9 mouse cellular contexts compared by ENCODE assay signal in the genomic region with DNA sequence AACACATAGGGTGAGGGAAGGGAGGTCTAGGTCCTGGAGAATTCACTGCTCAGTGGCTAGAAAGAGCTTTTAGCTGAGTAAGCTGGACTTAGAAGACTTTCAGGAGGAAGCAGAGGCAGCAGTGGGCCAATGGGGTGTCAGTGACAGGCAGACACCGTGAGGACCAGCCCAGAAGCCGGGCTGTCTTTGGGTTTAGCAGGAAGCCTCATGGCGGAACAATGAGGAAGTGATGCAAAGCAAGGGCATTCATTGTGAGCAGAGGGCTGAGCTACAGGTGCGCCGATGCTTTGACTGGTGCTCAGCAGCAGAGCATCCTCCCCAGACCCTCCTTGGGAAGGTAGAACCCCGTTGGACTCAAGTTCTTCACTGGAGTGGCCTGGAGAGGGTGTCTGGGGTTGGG. TPM values are rescaled to one million over a fixed set of nuclear protein-coding genes. Genes with fewer than 3 reads are reported as not detected.
A peak's percentile ranks its signal among the peaks of the same experiment; 100 is the strongest.
DNase-seq lines count a peak whose midpoint lies in the region; ATAC-seq and TF ChIP-seq lines count a peak whose summit lies in the region.
"Had no signal": no experiment of that assay in that cellular context is flagged by ENCODE, and none has a peak within 500 bp of the region (broad histone marks: within the 10 kb centered on the region; RNA-seq: fewer than 3 reads in every experiment).

No protein-coding gene starts in this region.

- no peak for ATAC-seq in embryonic facial prominence, embryonic 13.5 days (ENCODE audit: insufficient number of reproducible peaks, insufficient read depth, low FRiP score, low TSS enrichment, low read depth)
- ATAC-seq in midbrain, postnatal 0 days (ENCODE audit: low FRiP score) = no peak
- no peak for ATAC-seq in midbrain, embryonic 14.5 days (ENCODE audit: low FRiP score, low TSS enrichment)
- ATAC-seq in liver, embryonic 15.5 days (ENCODE audit: insufficient read depth) = no peak

- H3K4me2 ChIP-seq in embryonic facial prominence, embryonic 13.5 days = no peak overlapping the region
- H3K4me2 ChIP-seq in midbrain, postnatal 0 days (ENCODE audit: low read depth, low read length, poor library complexity, severe bottlenecking) = no peak overlapping the region
- no peak overlapping the region for H3K4me2 ChIP-seq in midbrain, embryonic 14.5 days (ENCODE audit: low read length)
- H3K4me2 ChIP-seq in liver, embryonic 15.5 days = peak overlapping the region; percentile 80

- 0 out of 2 replicates have a peak overlapping the region, but pooled peaks have one; percentile 2 for H3K27ac ChIP-seq in embryonic facial prominence, embryonic 13.5 days
- H3K27ac ChIP-seq in embryonic facial prominence, embryonic 10.5 days (replicated peaks) = no peak overlapping the region
- H3K27ac ChIP-seq in midbrain, postnatal 0 days (ENCODE audit: low read depth, low read length) = no peak overlapping the region
- no peak overlapping the region for H3K27ac ChIP-seq in midbrain, embryonic 14.5 days (replicated peaks; ENCODE audit: low read depth, low read length)
- peak overlapping the region; percentile 48 for H3K27ac ChIP-seq in liver, embryonic 15.5 days (replicated peaks)

- 73% methylated on average over 6 of the region's 6 CpGs for WGBS in embryonic facial prominence, embryonic 13.5 days
- WGBS in embryonic facial prominence, embryonic 10.5 days = 75% methylated on average over 6 of the region's 6 CpGs
- 70% methylated on average over 6 of the region's 6 CpGs for WGBS in midbrain, postnatal 0 days
- 68% methylated on average over 6 of the region's 6 CpGs for WGBS in midbrain, embryonic 14.5 days
- WGBS in liver, embryonic 15.5 days (ENCODE audit: insufficient replicate concordance) = 51% methylated on average over 6 of the region's 6 CpGs

- no peak overlapping the region for H3K4me3 ChIP-seq in embryonic facial prominence, embryonic 13.5 days
- H3K4me3 ChIP-seq in embryonic facial prominence, embryonic 10.5 days = no peak overlapping the region
- H3K4me3 ChIP-seq in midbrain, postnatal 0 days (ENCODE audit: low read depth, low read length) = no peak overlapping the region
- H3K4me3 ChIP-seq in midbrain, embryonic 14.5 days (replicated peaks; ENCODE audit: low read depth, low read length) = no peak overlapping the region
- H3K4me3 ChIP-seq in liver, embryonic 15.5 days (replicated peaks) = 0 out of 2 replicates have a peak overlapping the region, but pooled peaks have one; percentile 5

- H3K9me3 ChIP-seq in embryonic facial prominence, embryonic 13.5 days = no peaks in the 10 kb centered on the region
- H3K9me3 ChIP-seq in embryonic facial prominence, embryonic 10.5 days = no peaks in the 10 kb centered on the region
- H3K9me3 ChIP-seq in midbrain, postnatal 0 days (ENCODE audit: low read length) = no peaks in the 10 kb centered on the region
- H3K9me3 ChIP-seq in midbrain, embryonic 14.5 days (ENCODE audit: control insufficient read depth, low read length) = no peaks in the 10 kb centered on the region
- H3K9me3 ChIP-seq in liver, embryonic 15.5 days (replicated peaks) = no peaks in the 10 kb centered on the region

- H3K36me3 ChIP-seq in embryonic facial prominence, embryonic 13.5 days = peaks cover 37% of the 10 kb centered on the region
- H3K36me3 ChIP-seq in embryonic facial prominence, embryonic 10.5 days (replicated peaks) = peaks cover 52% of the 10 kb centered on the region
- peaks cover 18% of the 10 kb centered on the region; the same call in 1 of the 2 replicates for H3K36me3 ChIP-seq in midbrain, postnatal 0 days (ENCODE audit: insufficient read depth, low read length)
- H3K36me3 ChIP-seq in midbrain, embryonic 14.5 days (ENCODE audit: control insufficient read depth, insufficient read depth, low read length) = peaks cover 22% of the 10 kb centered on the region
- peaks cover 55% of the 10 kb centered on the region for H3K36me3 ChIP-seq in liver, embryonic 15.5 days (replicated peaks)

- H3K4me1 ChIP-seq in embryonic facial prominence, embryonic 13.5 days = peaks cover 37% of the 10 kb centered on the region
- H3K4me1 ChIP-seq in embryonic facial prominence, embryonic 10.5 days = peaks cover 42% of the 10 kb centered on the region
- H3K4me1 ChIP-seq in midbrain, postnatal 0 days (ENCODE audit: insufficient read depth, low read length) = peaks cover 8% of the 10 kb centered on the region; the same call in 1 of the 2 replicates
- peaks cover 17% of the 10 kb centered on the region for H3K4me1 ChIP-seq in midbrain, embryonic 14.5 days (ENCODE audit: control insufficient read depth, insufficient read depth, low read length)
- peaks cover 57% of the 10 kb centered on the region for H3K4me1 ChIP-seq in liver, embryonic 15.5 days (replicated peaks)

- no peaks in the 10 kb centered on the region for H3K27me3 ChIP-seq in embryonic facial prominence, embryonic 13.5 days
- H3K27me3 ChIP-seq in embryonic facial prominence, embryonic 10.5 days (replicated peaks; ENCODE audit: low read depth, poor library complexity, severe bottlenecking) = no peaks in the 10 kb centered on the region
- H3K27me3 ChIP-seq in midbrain, postnatal 0 days (ENCODE audit: insufficient read depth, low read length) = no peaks in the 10 kb centered on the region
- H3K27me3 ChIP-seq in midbrain, embryonic 14.5 days (ENCODE audit: control insufficient read depth, insufficient read depth, low read length) = no peaks in the 10 kb centered on the region
- H3K27me3 ChIP-seq in liver, embryonic 15.5 days = no peaks in the 10 kb centered on the region

- H3K9ac ChIP-seq in embryonic facial prominence, embryonic 13.5 days = no peak overlapping the region
- H3K9ac ChIP-seq in midbrain, postnatal 0 days (replicated peaks; ENCODE audit: low read length, poor library complexity, severe bottlenecking) = 0 out of 2 replicates have a peak overlapping the region, but pooled peaks have one; percentile 33
- no peak overlapping the region for H3K9ac ChIP-seq in midbrain, embryonic 14.5 days (replicated peaks; ENCODE audit: low read length)
- no peak overlapping the region for H3K9ac ChIP-seq in liver, embryonic 15.5 days

- no peak for DNase-seq in embryonic facial prominence, embryonic 10.5 days (ENCODE audit: low spot score)
- no peak for DNase-seq in midbrain, postnatal 0 days (ENCODE audit: low spot score)
- no peak for DNase-seq in midbrain, embryonic 14.5 days
- DNase-seq in thymus, postnatal 14 days = peak; percentile 38
- DNase-seq in kidney, postnatal 25 days = no peak
- no peak for DNase-seq in cerebellum, postnatal 25 days
- DNase-seq: cerebellum, adult 11 months had no signal

- no peak for TF ChIP-seq CTCF in midbrain, postnatal 0 days (IDR thresholded peaks at IDR 0.05)

RNA-seq across cellular contexts. Expression of a gene that starts 3.8 kb away (rescaled TPM):
- polyA plus RNA-seq in embryonic facial prominence, embryonic 13.5 days (2015; fragmentation: Nextera tagmentation; extraction: Ambion mirVana) = 13.1 and 15.9 TPM in 2 replicates
- 14.9 and 15.1 TPM in 2 replicates for polyA plus RNA-seq in embryonic facial prominence, embryonic 10.5 days (2016; fragmentation: Nextera tagmentation; extraction: Ambion mirVana)
- total RNA-seq in midbrain, postnatal 0 days (2014; rRNA removed) = 97.4 and 99.0 TPM in 2 replicates
- 23.0 and 24.5 TPM in 2 replicates for polyA plus RNA-seq in midbrain, postnatal 0 days (2015; fragmentation: Nextera tagmentation; extraction: Ambion mirVana)
- polyA plus RNA-seq in midbrain, embryonic 14.5 days (2014; fragmentation: Nextera tagmentation; extraction: Ambion mirVana) = 24.9 and 28.0 TPM in 2 replicates
- 12.0 and 13.1 TPM in 2 replicates for polyA plus RNA-seq in liver, embryonic 15.5 days (2015; fragmentation: Nextera tagmentation; extraction: Ambion mirVana)

Comparison
In these comparisons a context has a peak if more than half of its experiments do, and no peak if none do; other contexts are left out.
1. H3K27ac ChIP-seq: peak in embryonic facial prominence, embryonic 13.5 days (single experiment) and liver, embryonic 15.5 days (single experiment); none in embryonic facial prominence, embryonic 10.5 days (single experiment), midbrain, postnatal 0 days (single experiment) and midbrain, embryonic 14.5 days (single experiment).